Mouse (Mus musculus): Measurements from ENCODE around the gene Shank2. TPM values are rescaled to one million over a fixed set of nuclear protein-coding genes. Genes with fewer than 3 reads are reported as not detected.

The Shank2 gene
- 18.5 and 20.3 TPM in 2 replicates for polyA plus RNA-seq (2012; rRNA removed)

GRCm38 (mm10) chr7:144001628-144002027, at the start of gene Shank2:
Gene Shank2 (plus strand): TSS chr7:144001928.

GRCm38 (mm10) chr7:144470545-144471059, 468.9 kb downstream of the Shank2 start, which contains the start of gene Cttn:
Gene Cttn (minus strand): TSS chr7:144471009.

Other genes with a start within 250 kb of the Shank2 start
- 44.1 and 49.9 TPM in 2 replicates for gene Osbpl5, start 244.9 kb upstream of the Shank2 start, polyA plus RNA-seq (2012; rRNA removed)
- gene Mrgprg, start 234.9 kb upstream of the Shank2 start, polyA plus RNA-seq (2012; rRNA removed) = not detected in 2 replicates
- gene Mrgpre, start 217.4 kb upstream of the Shank2 start, polyA plus RNA-seq (2012; rRNA removed) = 4.6 and 6.0 TPM in 2 replicates
- gene Nadsyn1, start 179.1 kb upstream of the Shank2 start, polyA plus RNA-seq (2012; rRNA removed) = 13.2 and 13.7 TPM in 2 replicates
- gene Dhcr7, start 178.8 kb upstream of the Shank2 start, polyA plus RNA-seq (2012; rRNA removed) = 94.1 and 98.4 TPM in 2 replicates
- gene Gm498, start 135.1 kb upstream of the Shank2 start, polyA plus RNA-seq (2012; rRNA removed) = not detected in 2 replicates

All from central nervous system, embryonic 14 days (tissue).